Mouse (Mus musculus) cerebellum, adult 9-11 months (tissue): ENCODE measurements around the gene Plekhm3.
A peak's percentile ranks its signal among the peaks of the same experiment; 100 is the strongest.

Experiments used
- DNase-seq: peaks from one replicate; pipeline ENCODE4 v3.0.0; 2022

Plekhm3 gene

GRCm38 (mm10) chr1:64757254-64757653, 199.4 kb downstream of the Plekhm3 start:
- no peak for DNase-seq

- DNase-seq: no peak
Measured at GRCm38 (mm10) chr1:64756640-64757030, 200.0 kb downstream of the Plekhm3 start.

- no peak for DNase-seq
Measured at GRCm38 (mm10) chr1:64755971-64756639, 200.5 kb downstream of the Plekhm3 start.

- no peak for DNase-seq
Measured at GRCm38 (mm10) chr1:64754658-64755057, 202.0 kb downstream of the Plekhm3 start.

GRCm38 (mm10) chr1:64753668-64754067, 203.0 kb downstream of the Plekhm3 start:
- no peak for DNase-seq

GRCm38 (mm10) chr1:64753109-64753508, 203.5 kb downstream of the Plekhm3 start:
- no peak for DNase-seq

GRCm38 (mm10) chr1:64744616-64745015, 212.0 kb downstream of the Plekhm3 start:
- no peak for DNase-seq

GRCm38 (mm10) chr1:64742741-64743408, 213.7 kb downstream of the Plekhm3 start:
- DNase-seq: no peak

GRCm38 (mm10) chr1:64738661-64739082, 218.0 kb downstream of the Plekhm3 start:
- DNase-seq: peak; percentile 10

- no peak for DNase-seq
Measured at GRCm38 (mm10) chr1:64738180-64738555, 218.5 kb downstream of the Plekhm3 start.

GRCm38 (mm10) chr1:64737502-64738179, 219.0 kb downstream of the Plekhm3 start, which contains the start of gene Fzd5:
TSS of gene Fzd5 (minus strand) at chr1:64737751.
- peak; percentile 86 for DNase-seq

GRCm38 (mm10) chr1:64736681-64737501, 219.7 kb downstream of the Plekhm3 start:
- DNase-seq: peak; percentile 48
